Mouse (Mus musculus) olfactory bulb, adult 2 months (tissue): ENCODE data around the gene Mboat1. TPM values are rescaled to one million over a fixed set of nuclear protein-coding genes. Genes with fewer than 3 reads are reported as not detected.

Experiments used
- H3K27ac ChIP-seq: fragments of 200-500 bp; 2 replicates; pipeline ENCODE4 v1.5.1; 2012; ENCODE audit warnings: low read depth, low read length; ENCODE audit not compliant: insufficient read depth
- H3K4me1 ChIP-seq: fragments of 200-500 bp; 2 replicates; pipeline ENCODE4 v1.6.1; 2012; ENCODE audit warnings: low read length; ENCODE audit not compliant: control insufficient read depth, insufficient read depth
- H3K4me3 ChIP-seq: fragments of 200-500 bp; 2 replicates; pipeline ENCODE4 v1.5.1; 2012; ENCODE audit warnings: mild to moderate bottlenecking, low read depth, low read length, moderate library complexity; ENCODE audit not compliant: insufficient read depth
- CTCF ChIP-seq: fragments of 200-500 bp; IDR thresholded peaks from 2 replicates; pipeline ENCODE4 v1.5.1; 2012; ENCODE audit warnings: low read depth, mild to moderate bottlenecking, low read length, moderate library complexity; ENCODE audit not compliant: insufficient read depth
- POLR2A ChIP-seq: fragments of 200-500 bp; IDR thresholded peaks from 2 replicates; pipeline ENCODE4 v1.6.1; 2012; ENCODE audit warnings: mild to moderate bottlenecking, low read depth, low read length, moderate library complexity; ENCODE audit not compliant: insufficient read depth
- WGBS: fragments of 180-500 bp; shearing (Covaris S2); methylation state at CpG from one replicate; pipeline ENCODE4 v1.1.7; 2018; 5-methylcytosine and 5-hydroxymethylcytosine counted together
- polyA plus RNA-seq: library from polyadenylated mRNA; stranded (reverse); fragments of >200 nt; gene quantifications from 2 replicates; pipeline ENCODE4 v1.2.4, GENCODE M21; 2012; ENCODE audit warnings: low replicate concordance; ENCODE audit not compliant: missing spikeins, insufficient read depth, insufficient read length

Gene Mboat1
- polyA plus RNA-seq, 1 experiment: not detected

DNA sequence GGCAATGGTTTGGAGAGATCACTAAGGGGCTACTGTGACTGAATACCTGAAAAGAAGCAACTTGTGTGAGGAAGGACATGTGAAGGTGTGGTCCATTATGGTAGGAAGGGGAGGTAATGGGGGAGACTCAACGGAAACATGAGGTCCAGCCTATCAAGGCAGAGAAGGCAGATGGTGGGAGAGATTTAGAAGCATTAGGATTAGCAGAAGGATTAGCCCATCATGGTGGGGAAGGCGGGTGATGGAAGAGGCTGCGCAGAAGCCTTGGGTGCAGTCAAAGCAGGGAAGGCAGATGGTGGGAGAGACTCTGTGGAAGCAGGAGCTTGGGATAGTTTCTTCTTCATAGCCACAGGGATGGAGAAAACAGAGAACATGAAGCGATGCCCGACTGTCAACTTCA, 5.7 kb downstream of the Mboat1 start:
- no peaks in the 10 kb centered on the region for H3K4me1 ChIP-seq
- H3K4me3 ChIP-seq: no peak overlapping the region
- no peak overlapping the region for H3K27ac ChIP-seq
- 95% methylated on average over 5 of the region's 5 CpGs for WGBS
- TF ChIP-seq CTCF (no peak), POLR2A (no peak)

DNA sequence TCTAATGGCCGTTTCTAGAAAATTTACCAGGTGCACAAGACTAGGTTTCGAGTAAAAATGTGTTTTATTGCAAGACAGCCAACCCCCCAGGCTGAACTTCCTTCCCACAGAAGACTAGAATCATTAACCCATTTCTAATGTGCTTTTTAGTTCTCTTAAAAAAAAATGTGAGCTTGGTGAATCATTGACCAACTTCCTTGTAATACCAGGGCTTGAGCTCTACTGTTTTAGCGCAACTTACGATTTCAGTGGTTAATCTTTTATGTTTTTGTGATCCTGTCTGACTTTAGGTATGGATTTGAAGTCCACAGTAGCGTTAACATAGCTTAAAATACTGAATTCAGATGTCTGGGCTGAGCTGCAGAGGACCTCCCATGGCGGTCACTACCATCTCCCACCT, 10.2 kb downstream of the Mboat1 start:
- TF ChIP-seq POLR2A: no peak
- no peak for TF ChIP-seq CTCF
- WGBS: 95% methylated on average over 6 of the region's 6 CpGs
- H3K27ac ChIP-seq: no peak overlapping the region
- no peaks in the 10 kb centered on the region for H3K4me1 ChIP-seq
- no peak overlapping the region for H3K4me3 ChIP-seq

DNA sequence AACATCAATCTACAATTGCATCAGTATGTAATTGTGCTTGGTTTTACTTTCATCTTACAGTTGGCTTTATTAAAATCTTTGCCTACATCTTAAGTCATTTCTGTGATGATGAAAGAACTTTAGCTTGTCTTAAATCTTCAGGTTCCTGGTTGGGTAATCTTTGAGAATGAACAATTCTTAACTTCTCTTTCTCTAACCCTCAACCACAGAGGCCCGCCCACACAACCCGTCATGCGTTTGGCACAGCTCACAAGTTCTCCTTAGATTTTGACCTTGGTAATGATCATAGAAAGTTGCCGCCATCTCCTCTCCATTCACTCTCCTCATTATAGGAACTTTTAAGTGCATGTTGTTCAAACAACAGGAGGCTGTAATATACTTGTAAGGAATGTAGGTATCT, 18.0 kb downstream of the Mboat1 start:
- Histone ChIP-seq H3K4me1 (no peaks in the 10 kb centered on the region), H3K27ac (no peak overlapping the region), H3K4me3 (no peak overlapping the region)
- 91% methylated on average over 4 of the region's 4 CpGs for WGBS
- TF ChIP-seq CTCF (no peak), POLR2A (no peak)

DNA sequence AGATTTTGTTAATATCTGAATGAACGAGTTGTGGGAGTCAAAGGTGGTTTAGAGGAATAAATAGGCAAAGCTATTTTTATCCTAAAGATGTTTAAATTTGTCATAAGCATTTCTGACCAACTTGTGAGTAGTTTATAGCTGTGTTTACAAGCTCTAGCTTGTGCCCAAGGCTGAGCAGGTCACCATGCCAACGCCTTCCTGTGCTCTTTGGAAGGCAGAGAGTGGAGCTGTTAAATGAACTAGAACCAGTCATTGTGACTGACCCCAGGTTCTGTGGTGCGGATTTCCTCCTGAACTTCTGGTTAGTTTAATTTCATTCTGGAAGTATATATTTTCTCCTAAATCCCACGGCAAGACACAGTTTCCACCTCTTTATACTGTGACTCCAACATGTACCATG, 23.3 kb downstream of the Mboat1 start:
- no peak overlapping the region for H3K27ac ChIP-seq
- no peak overlapping the region for H3K4me3 ChIP-seq
- H3K4me1 ChIP-seq: peaks cover 3% of the 10 kb centered on the region; the same call in 1 of the 2 replicates
- no peak for TF ChIP-seq POLR2A
- 83% methylated on average over 4 of the region's 4 CpGs for WGBS

DNA sequence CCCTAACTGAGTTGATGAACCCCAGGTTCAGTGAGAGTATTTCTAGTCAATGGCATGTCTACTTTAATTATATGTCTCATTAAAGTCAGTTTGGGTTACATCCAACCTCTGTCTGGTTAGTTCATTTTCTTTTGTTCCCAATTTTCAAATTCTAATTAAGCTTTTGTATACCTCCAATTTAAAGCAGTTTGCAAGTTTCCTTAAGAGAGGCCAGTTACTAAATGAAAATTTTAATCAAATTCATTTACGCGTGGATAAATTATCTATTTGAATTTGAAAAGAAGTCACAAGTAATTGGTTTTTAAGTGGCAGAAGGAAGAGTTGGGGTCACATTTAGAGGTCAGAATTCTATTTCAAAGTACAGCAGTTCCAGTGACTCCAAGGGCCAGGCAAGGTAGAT, 27.2 kb downstream of the Mboat1 start:
- TF ChIP-seq CTCF (no peak), POLR2A (no peak)
- Histone ChIP-seq H3K4me1 (peaks cover 3% of the 10 kb centered on the region; the same call in 1 of the 2 replicates), H3K4me3 (no peak overlapping the region), H3K27ac (no peak overlapping the region)
- WGBS: 77% methylated on average over 2 of the region's 2 CpGs

DNA sequence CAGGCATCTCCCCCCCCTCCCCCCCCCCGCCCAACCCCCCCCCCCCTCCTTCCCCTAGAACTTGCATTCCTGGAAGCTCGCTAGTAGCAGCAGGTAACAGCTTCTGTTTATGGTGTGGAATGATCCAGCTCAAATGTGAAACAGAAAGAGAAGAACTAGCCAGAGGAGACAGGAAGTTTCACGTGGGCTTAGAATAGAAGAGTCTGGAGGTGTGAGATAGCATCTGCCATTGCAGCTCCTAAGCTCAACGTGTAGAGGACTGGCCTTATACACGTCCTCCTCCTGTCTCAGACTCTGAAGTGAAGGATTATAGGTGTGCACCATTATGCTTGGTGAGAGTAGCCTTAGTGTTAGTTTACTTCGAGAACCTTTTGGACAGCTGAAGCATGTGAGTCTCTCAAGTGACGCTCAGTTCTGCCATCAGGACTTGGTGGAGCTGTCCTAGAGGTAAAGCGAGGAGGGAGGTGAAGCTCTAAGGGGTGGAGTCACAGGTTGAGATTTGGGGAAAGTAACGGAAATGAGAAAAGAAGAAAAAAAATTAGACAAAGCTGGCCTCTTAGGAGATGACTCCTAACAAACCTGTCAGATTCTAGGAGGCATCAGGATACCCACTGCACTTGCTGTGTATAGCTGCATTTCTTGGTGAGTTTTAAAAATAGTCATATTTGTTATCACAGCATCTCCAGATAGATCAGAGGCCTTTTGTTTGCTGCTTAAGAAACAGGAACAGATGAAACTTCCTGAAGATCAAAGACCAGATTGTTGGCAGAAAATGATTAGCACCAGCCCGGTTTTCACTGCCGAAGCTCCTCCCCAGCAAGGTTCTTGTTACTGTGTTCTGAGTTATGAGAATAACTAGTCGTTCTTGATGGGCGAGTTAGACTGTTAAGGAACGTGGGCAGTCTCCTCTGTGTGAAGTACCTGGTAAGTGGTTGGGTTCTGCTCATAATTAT, 30.1 kb downstream of the Mboat1 start:
- Histone ChIP-seq H3K4me3 (no peak overlapping the region), H3K4me1 (no peaks in the 10 kb centered on the region), H3K27ac (no peak overlapping the region)
- TF ChIP-seq CTCF (no peak), POLR2A (no peak)
- WGBS: 70% methylated on average over 14 of the region's 14 CpGs

DNA sequence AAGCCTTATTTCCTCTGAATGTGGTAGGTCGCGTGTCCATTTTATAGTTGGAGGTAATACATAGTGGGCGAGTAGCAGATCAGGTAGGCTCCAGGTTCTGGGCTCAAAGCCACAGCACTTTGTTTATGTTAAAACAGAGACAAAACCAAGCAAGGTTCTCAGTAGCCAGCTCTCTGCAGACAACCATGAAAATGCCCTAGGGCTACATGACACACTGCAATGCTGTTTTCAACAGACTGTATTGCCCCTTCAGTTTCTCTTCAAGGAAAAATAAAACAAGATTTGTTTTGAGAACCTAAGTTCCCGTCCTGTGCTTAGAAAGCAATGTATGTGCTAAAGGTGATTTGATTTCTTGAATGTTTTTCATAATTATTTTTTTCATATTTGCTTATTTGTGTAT, 31.2 kb downstream of the Mboat1 start:
- no peak overlapping the region for H3K4me3 ChIP-seq
- H3K27ac ChIP-seq: no peak overlapping the region
- TF ChIP-seq CTCF: no peak
- TF ChIP-seq POLR2A: no peak
- 87% methylated on average over 4 of the region's 4 CpGs for WGBS
- no peaks in the 10 kb centered on the region for H3K4me1 ChIP-seq

DNA sequence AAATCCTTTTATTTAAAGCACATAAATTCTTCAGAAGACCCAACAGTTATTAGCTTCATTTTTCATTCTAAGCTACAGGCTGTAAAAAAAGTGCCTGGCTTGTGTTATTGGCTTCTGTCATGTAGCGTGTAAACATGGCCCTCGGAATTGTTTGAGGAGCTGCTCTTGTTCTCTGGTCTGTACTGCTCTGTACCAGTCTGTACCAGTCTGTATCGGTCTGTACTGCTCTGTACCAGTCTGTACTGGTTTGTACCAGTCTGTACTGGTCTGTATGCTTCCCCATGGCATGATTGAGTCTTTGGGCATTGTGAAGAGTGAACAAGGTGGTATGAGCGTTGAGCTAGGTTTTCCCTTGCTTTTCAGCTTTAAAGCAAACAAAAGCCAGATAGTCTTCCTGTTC, 32.5 kb downstream of the Mboat1 start:
- WGBS: 74% methylated on average over 4 of the region's 4 CpGs
- no peaks in the 10 kb centered on the region for H3K4me1 ChIP-seq
- TF ChIP-seq POLR2A: no peak
- TF ChIP-seq CTCF: no peak
- no peak overlapping the region for H3K4me3 ChIP-seq
- H3K27ac ChIP-seq: no peak overlapping the region

DNA sequence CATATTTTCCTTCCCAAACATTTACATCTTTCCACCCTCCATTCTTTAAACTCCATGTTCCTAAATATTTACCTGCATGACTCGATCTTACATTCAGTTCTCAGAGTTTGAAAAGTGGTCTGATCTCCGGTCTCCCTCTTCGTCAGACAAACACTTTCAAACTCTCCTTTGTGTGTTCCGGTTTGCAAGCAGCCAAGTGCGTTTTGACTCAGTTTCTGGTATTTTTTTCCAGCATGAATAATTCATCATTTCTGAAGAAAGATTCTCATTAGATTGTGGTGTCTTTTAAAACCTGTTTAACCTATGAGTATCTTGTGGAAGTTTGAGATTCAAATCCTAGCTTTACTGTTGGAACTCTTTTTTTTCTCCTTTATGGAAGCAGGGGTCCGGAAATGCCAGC, 33.8 kb downstream of the Mboat1 start:
- Histone ChIP-seq H3K4me3 (no peak overlapping the region), H3K27ac (no peak overlapping the region), H3K4me1 (no peaks in the 10 kb centered on the region)
- 48% methylated on average over 6 of the region's 6 CpGs for WGBS
- TF ChIP-seq CTCF: no peak
- TF ChIP-seq POLR2A: no peak

DNA sequence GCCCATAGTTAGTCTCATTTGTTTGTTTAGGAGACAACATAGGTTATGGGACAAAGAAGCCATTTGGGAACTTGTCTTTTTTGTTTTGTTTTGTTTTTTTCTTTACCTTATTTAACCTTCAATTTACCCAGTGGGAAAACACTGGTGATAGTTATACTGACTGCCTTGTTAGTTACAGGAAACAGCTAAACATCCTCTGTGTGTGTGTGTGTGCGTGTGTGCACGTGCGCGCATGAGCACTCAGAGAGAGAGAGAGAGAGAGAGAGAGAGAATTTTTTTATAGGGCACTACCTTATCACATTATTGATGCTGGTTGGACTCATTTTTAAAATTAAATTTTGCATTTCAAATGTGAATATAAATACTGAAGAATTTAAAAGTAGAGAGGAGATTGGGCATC, 38.3 kb downstream of the Mboat1 start:
- 85% methylated on average over 4 of the region's 4 CpGs for WGBS
- Histone ChIP-seq H3K27ac (no peak overlapping the region), H3K4me3 (no peak overlapping the region), H3K4me1 (no peaks in the 10 kb centered on the region)
- TF ChIP-seq CTCF: no peak
- no peak for TF ChIP-seq POLR2A

DNA sequence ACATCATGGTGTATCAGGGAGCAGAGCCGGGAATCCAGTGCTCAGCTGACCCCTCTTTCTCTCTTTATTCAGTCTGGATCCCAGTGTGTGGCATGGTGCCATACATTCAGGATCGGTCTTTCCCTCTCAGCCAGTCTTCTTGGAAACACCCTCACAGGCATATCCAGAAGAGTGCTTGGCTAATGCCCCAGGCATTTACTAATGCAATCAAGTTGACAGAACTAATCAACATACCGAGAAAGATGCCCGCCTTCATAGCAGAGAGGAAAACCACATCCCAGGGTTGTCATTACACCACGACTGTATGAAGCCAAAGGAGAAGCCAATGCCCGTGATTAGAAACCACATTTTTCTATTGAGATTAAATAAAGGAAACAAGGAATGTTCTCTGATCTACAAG, 41.1 kb downstream of the Mboat1 start:
- Histone ChIP-seq H3K4me3 (no peak overlapping the region), H3K4me1 (no peaks in the 10 kb centered on the region), H3K27ac (no peak overlapping the region)
- TF ChIP-seq CTCF (no peak), POLR2A (no peak)
- 44% methylated on average over 6 of the region's 6 CpGs for WGBS
